Comparison of ENCODE assay signal across 32 mouse cellular contexts in the genomic region with DNA sequence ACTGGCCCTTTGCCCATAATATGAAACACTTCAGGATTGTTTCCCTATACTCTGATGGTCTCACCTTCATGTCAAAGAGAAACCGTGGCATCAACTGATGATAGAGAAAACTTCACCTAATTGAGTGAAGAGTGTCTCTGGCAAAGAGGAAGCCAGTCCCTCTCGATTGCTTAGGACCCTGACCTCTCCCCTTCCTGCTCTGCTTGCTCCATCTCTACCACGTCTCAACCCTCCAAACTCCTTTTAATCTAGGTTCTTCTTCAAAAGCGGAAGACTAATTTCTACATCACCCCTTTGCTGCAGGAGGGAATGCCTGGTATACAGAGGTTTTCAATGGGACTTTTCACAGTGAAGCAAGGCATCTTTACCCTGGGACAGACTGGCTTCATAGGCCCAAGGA. TPM values are rescaled to one million over a fixed set of nuclear protein-coding genes. Genes with fewer than 3 reads are reported as not detected.
"Had no signal": no experiment of that assay in that cellular context is flagged by ENCODE, and none has a peak within 500 bp of the region (broad histone marks: within the 10 kb centered on the region; RNA-seq: fewer than 3 reads in every experiment).

No protein-coding gene starts in this region.

- DNase-seq: gastrocnemius, postnatal 14 days; gastrocnemius, postnatal 36 days; heart, adult 2 months; heart, postnatal 10 days; heart, postnatal 4 days; kidney, adult 18-20 months; kidney, adult 8-10 months; kidney, postnatal 14 days; kidney, postnatal 36 days; layer of hippocampus, adult 9-11 months; layer of hippocampus, postnatal 36 days; liver had no signal

- H3K27ac ChIP-seq: heart, adult 2 months; hindbrain, embryonic 10.5 days; hindbrain, embryonic 12.5 days; hindbrain, embryonic 14.5 days; intestine, embryonic 15.5 days; kidney, embryonic 15.5 days; kidney, postnatal 0 days; limb, embryonic 10.5 days; limb, embryonic 12.5 days; liver, embryonic 14.5 days had no signal

- H3K27me3 ChIP-seq: heart, embryonic 12.5 days; hindbrain, embryonic 12.5 days; intestine, embryonic 15.5 days; kidney, embryonic 15.5 days; limb, embryonic 12.5 days had no signal

- ATAC-seq: hindbrain, embryonic 16.5 days; inflammation-experienced regulatory T-cells, adult 6 months; intestine, embryonic 15.5 days; intestine, postnatal 0 days had no signal

- H3K4me1 ChIP-seq: heart, embryonic 12.5 days; hindbrain, embryonic 10.5 days; hindbrain, embryonic 12.5 days; intestine, embryonic 15.5 days; kidney, embryonic 15.5 days; limb, embryonic 10.5 days; limb, embryonic 12.5 days had no signal

- H3K4me3 ChIP-seq: heart, adult 2 months; heart, embryonic 12.5 days; hindbrain, embryonic 10.5 days; hindbrain, embryonic 12.5 days; intestine, embryonic 15.5 days; kidney, embryonic 15.5 days; limb, embryonic 10.5 days; limb, embryonic 12.5 days had no signal

- H3K36me3 ChIP-seq: heart, embryonic 12.5 days; hindbrain, embryonic 10.5 days; hindbrain, embryonic 12.5 days; intestine, embryonic 15.5 days; kidney, embryonic 15.5 days; limb, embryonic 10.5 days; limb, embryonic 12.5 days had no signal

- H3K9me3 ChIP-seq: heart, embryonic 12.5 days; hindbrain, embryonic 10.5 days; hindbrain, embryonic 12.5 days; intestine, embryonic 15.5 days; kidney, embryonic 15.5 days; limb, embryonic 10.5 days; limb, embryonic 12.5 days had no signal

RNA-seq across cellular contexts. Expression of gene F5, which starts 21.5 kb away (rescaled TPM):
- polyA plus RNA-seq: inflammation-experienced regulatory T-cells, adult 6 months had no signal

RNA-seq across cellular contexts. Expression of gene Selp, which starts 58.1 kb away (rescaled TPM):
- total RNA-seq: layer of hippocampus, adult 18-20 months; layer of hippocampus, adult 8-10 months; layer of hippocampus, postnatal 14 days; left cerebral cortex, adult 18-20 months; left cerebral cortex, adult 8-10 months; left cerebral cortex, postnatal 10 days; left cerebral cortex, postnatal 36 days had no signal
- polyA plus RNA-seq: heart, embryonic 12.5 days; hindbrain, embryonic 10.5 days; hindbrain, embryonic 12.5 days; hindbrain, embryonic 14.5 days; hindbrain, embryonic 16.5 days; limb, embryonic 12.5 days had no signal
